Mouse (Mus musculus) embryonic facial prominence, embryonic 10.5 days (tissue): ENCODE measurements at regions not wholly inside any gene's neighbourhood (a gene's known extent, or its start where the extent isn't known, plus 50 kb on each side); places are given as distances from the start of the nearest gene placed in this dataset.
"Not testable (repeated sequence)": the region's sequence is repeated elsewhere in the genome, so short reads cannot be mapped to it uniquely, and the experiment has no call there.

ENCODE experiments used
- DNase-seq: peaks from one replicate; pipeline ENCODE4 v3.0.0-alpha.2; 2017; ENCODE audit warnings: low spot score
- H3K27ac ChIP-seq: fragments of 300-500 bp; sonication (generic); replicated peaks from 2 replicates; pipeline ENCODE4 v1.5.1; 2016; ENCODE audit warnings: mild to moderate bottlenecking
- H3K27me3 ChIP-seq: fragments of 300-500 bp; sonication (generic); replicated peaks from 2 replicates; pipeline ENCODE4 v1.6.1; 2016; ENCODE audit warnings: low read depth, mild to moderate bottlenecking; ENCODE audit not compliant: poor library complexity, severe bottlenecking
- H3K36me3 ChIP-seq: fragments of 300-500 bp; sonication (generic); replicated peaks from 2 replicates; pipeline ENCODE4 v1.6.1; 2016; ENCODE audit warnings: mild to moderate bottlenecking, moderate library complexity
- H3K4me1 ChIP-seq: fragments of 300-500 bp; sonication (generic); 2 replicates; pipeline ENCODE4 v1.6.1; 2016
- H3K4me3 ChIP-seq: fragments of 300-500 bp; sonication (generic); 2 replicates; pipeline ENCODE4 v1.5.1; 2016; ENCODE audit warnings: mild to moderate bottlenecking, moderate library complexity
- H3K9me3 ChIP-seq: fragments of 300-500 bp; sonication (generic); 2 replicates; pipeline ENCODE4 v1.6.1; 2016; ENCODE audit warnings: mild to moderate bottlenecking
- WGBS: fragments of 180-500 bp; shearing (Covaris S2); methylation state at CpG from one replicate; pipeline ENCODE4 v1.1.7; 2016; 5-methylcytosine and 5-hydroxymethylcytosine counted together

DNA sequence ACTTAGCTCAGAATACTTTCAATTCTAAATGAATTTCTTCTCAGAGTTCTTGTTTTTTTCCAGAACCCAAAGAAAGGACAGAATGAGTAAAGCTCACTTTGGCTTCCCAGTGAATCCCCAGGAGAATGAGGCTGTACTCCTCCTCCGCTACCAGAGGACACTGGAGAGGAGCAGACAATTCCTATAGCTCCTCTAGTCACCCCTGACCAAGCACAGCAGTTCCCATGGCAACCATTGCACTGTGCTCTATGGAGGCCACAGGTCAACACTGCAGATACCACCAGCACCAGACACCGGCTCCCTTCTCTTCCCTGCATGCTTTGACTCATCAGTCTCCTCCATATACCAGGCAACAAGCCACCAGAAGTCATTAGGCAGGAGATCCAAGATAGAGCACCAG lies 447.6 kb upstream of the Arid1b start:
- no peaks in the 10 kb centered on the region for H3K36me3 ChIP-seq
- H3K4me1 ChIP-seq: peaks cover 4% of the 10 kb centered on the region; the same call in 1 of the 2 replicates
- no peaks in the 10 kb centered on the region for H3K9me3 ChIP-seq
- H3K27me3 ChIP-seq: no peaks in the 10 kb centered on the region
- H3K27ac ChIP-seq: no peak overlapping the region
- no peak overlapping the region for H3K4me3 ChIP-seq
- 52% methylated on average over 2 of the region's 2 CpGs for WGBS
- DNase-seq: no peak

DNA sequence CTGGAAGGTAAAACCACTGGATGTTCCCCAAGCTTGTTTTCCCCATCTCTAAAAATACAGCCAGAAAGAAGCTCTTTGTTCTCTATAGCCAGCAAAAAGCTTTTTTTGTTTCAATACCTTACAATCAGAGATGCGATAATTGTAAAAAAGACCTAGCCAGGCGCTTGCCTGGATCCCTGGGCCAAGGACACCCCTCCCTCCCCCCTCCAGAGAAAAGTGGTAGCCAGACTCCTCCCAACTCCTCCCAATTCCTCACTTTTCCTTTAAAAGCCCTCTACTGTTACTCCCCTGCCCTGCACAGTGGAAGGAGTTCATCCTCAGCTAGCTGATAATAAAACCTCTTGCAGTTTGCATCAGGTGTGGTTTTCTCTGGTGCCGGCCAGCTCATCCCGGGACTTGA lies 441.1 kb upstream of the Arid1b start:
- H3K4me3 ChIP-seq, H3K27ac ChIP-seq, H3K27me3 ChIP-seq, H3K9me3 ChIP-seq, H3K36me3 ChIP-seq, H3K4me1 ChIP-seq, DNase-seq: not testable (repeated sequence)
- WGBS: 81% methylated on average over 4 of the region's 4 CpGs

DNA sequence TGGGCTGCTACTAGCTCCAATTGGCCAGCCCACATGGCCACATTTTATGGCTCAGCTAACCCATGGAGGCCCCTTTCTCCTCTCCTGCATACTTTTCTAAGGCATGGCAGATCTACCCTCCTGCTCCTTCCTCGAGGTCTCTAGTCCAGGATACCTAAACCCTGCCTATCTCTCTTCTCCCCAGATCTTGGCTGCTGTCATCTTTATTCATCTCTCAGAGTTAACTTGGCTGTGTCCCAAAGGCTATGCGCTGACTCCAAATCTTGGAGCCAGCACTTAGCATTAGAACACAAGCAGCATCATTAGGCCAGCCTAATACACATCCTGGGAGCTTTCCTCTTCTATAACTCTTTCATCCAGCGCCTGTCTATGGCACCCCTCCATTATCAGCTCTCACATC lies 430.5 kb upstream of the Arid1b start:
- Histone ChIP-seq H3K27ac (no peak overlapping the region), H3K27me3 (no peaks in the 10 kb centered on the region), H3K4me3 (no peak overlapping the region), H3K9me3 (no peaks in the 10 kb centered on the region), H3K4me1 (no peaks in the 10 kb centered on the region), H3K36me3 (no peaks in the 10 kb centered on the region)
- DNase-seq: no peak
- 83% methylated on average over 3 of the region's 3 CpGs for WGBS

DNA sequence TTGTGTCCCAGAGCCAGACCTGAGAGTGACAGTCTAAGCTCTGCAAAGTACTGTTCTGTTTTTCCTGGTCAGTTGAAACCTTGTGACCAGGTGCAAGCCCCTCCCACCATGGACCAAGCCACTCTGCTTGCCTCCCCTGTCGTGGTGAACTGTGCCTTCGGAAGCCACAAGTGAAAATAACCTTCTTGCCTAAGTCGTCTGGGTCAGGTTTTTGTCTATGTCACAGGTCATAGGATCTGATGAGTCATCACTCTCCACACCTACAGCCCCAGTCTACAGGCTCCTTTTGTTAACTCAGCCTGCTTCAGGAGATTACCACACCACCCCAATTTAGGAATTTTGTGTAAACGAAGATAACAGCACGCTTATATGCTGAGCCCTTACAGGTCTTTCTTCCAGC lies 417.2 kb upstream of the Arid1b start:
- H3K4me3 ChIP-seq: no peak overlapping the region
- WGBS: 66% methylated on average over 5 of the region's 5 CpGs
- no peaks in the 10 kb centered on the region for H3K27me3 ChIP-seq
- no peaks in the 10 kb centered on the region for H3K36me3 ChIP-seq
- DNase-seq: no peak
- no peak overlapping the region for H3K27ac ChIP-seq
- H3K9me3 ChIP-seq: no peaks in the 10 kb centered on the region
- H3K4me1 ChIP-seq: 0 out of 2 replicates have a peak, but pooled peaks cover 5% of the 10 kb centered on the region

DNA sequence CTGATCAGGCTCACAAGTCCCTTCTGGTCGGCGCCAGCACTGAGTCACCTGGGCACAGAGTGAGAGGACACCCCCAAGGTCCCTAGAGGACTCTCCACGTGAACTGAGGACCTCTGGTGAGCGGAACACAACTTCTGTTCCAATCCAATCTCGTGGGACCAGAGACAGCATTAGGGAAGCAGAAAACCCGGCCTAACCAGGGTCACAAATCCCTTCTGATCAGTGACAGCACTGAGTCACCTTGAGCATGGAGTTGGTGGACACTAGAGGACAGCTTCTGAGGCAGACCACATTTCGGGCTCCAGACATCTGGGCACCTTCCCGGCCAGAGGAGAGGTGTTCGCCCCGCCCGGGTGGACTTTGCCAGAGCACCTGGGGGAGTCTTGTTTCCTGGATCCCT lies 412.3 kb upstream of the Arid1b start:
- Histone ChIP-seq H3K27me3 (no peaks in the 10 kb centered on the region), H3K27ac (no peak overlapping the region), H3K4me3 (no peak overlapping the region), H3K9me3 (no peaks in the 10 kb centered on the region), H3K4me1 (no peaks in the 10 kb centered on the region), H3K36me3 (no peaks in the 10 kb centered on the region)
- whole genome bisulfite sequencing: 91% methylated on average over 11 of the region's 11 CpGs
- DNase-seq: no peak

DNA sequence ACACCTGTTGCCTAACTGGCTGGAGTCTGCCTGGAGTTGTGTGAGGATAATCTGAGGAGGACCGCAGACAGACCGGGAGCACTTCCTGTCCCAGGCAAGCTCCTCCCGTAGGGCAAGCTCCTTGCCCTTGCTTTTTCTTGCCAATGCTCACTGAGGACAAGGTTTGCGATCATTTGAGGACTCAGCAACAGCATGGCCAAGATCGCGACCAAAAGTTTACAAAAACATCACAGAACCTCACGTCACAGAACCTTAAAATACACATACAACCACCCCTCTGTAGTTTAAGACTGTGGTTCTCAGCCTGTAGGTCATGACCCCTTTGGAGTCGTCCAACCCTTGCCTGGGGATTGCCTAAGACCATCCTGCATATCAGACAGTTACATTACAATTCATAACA lies 383.7 kb upstream of the Arid1b start:
- peak; percentile 10 for DNase-seq
- H3K27ac ChIP-seq: no peak overlapping the region
- H3K9me3 ChIP-seq: no peaks in the 10 kb centered on the region
- no peaks in the 10 kb centered on the region for H3K27me3 ChIP-seq
- H3K4me1 ChIP-seq: peaks cover 5% of the 10 kb centered on the region
- H3K4me3 ChIP-seq: no peak overlapping the region
- WGBS: 76% methylated on average over 8 of the region's 8 CpGs
- H3K36me3 ChIP-seq: no peaks in the 10 kb centered on the region

DNA sequence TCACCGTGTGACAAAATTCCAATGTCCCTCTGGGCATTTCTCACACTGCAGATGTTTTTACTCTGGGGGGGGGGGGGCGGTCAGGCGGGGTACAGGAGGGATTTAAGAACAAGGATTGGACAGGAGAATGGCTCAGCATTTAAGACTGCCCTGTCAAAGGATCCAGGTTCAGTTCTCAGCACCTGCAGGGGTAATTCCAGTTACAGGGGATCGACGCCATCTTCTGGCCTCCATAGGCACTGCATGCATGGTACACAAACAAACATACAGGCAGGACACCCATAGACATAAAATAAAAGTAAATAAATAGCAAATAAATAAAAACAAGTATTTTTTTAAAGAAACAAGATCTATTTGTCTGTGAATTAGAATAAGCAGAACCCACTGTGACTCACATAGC lies 383.1 kb upstream of the Arid1b start:
- no peak overlapping the region for H3K4me3 ChIP-seq
- H3K36me3 ChIP-seq: no peaks in the 10 kb centered on the region
- H3K27me3 ChIP-seq: no peaks in the 10 kb centered on the region
- 83% methylated on average over 5 of the region's 5 CpGs for WGBS
- H3K4me1 ChIP-seq: peaks cover 5% of the 10 kb centered on the region
- H3K9me3 ChIP-seq: no peaks in the 10 kb centered on the region
- no peak overlapping the region for H3K27ac ChIP-seq
- no peak for DNase-seq

DNA sequence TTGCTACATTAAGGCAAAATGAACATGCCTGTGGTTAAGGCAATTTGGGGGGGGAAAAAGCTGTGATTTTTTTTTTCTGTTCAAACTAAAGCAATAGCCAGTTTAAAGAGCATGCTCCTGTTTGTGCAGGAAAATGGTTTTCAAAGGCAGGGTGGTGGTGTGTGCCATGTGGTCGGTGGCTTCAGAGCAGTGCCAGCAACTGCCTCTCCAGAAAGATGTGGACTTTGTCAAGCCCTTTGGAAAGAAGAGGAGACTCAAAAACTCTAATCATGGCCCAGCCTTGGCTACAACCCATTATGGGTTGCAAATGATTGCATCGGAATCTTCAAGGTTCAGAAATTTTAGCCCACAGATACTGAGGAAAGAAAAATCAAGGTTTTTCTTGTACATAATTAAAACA lies 382.4 kb upstream of the Arid1b start:
- Histone ChIP-seq H3K27me3 (no peaks in the 10 kb centered on the region), H3K27ac (no peak overlapping the region), H3K4me1 (peaks cover 5% of the 10 kb centered on the region), H3K9me3 (no peaks in the 10 kb centered on the region), H3K36me3 (no peaks in the 10 kb centered on the region), H3K4me3 (no peak overlapping the region)
- WGBS: 87% methylated on average over 2 of the region's 2 CpGs
- DNase-seq: no peak

DNA sequence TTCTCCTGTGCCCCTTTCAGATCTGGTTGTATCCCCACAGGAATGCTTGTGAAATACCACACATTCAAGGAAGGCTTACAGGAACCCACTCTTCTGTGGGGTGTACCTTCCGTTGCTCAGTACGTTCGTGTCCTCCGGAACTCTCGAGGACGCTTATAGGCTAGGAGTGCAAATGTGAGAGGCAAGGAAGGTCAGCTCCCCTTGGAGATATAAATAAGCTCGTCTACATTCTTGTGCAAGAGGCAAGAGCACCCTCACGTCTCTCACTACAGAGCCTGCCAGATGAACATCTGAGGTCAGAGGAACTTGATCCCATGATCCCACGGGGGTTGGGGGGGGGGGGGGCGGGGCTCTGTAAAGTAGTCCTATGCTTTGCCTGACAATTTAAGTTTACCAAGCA lies 382.0 kb upstream of the Arid1b start:
- H3K4me1 ChIP-seq: peaks cover 5% of the 10 kb centered on the region
- DNase-seq: no peak
- H3K4me3 ChIP-seq: no peak overlapping the region
- no peaks in the 10 kb centered on the region for H3K9me3 ChIP-seq
- 65% methylated on average over 10 of the region's 10 CpGs for WGBS
- H3K27ac ChIP-seq: no peak overlapping the region
- H3K36me3 ChIP-seq: no peaks in the 10 kb centered on the region
- H3K27me3 ChIP-seq: no peaks in the 10 kb centered on the region

DNA sequence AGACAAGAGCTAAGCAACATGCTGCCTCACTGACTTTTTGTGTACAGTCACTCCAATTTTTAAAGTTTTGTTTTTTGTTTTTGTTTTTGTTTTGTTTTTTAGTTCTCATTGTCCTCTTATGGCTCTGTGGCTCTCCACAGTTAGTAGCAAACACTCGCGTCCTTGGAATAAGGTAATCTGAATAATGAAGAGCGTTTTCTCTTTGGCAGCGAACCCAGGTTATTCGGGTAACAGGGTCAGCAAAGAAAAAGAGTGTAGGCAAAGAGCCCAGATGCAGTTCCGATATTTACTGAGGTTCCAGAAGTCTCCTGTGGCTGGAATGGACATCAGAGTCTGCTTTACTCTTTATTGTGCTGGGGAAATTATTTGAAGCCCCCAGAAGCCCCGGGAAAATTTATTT lies 381.4 kb upstream of the Arid1b start:
- Histone ChIP-seq H3K27ac (no peak overlapping the region), H3K36me3 (no peaks in the 10 kb centered on the region), H3K9me3 (no peaks in the 10 kb centered on the region), H3K4me3 (no peak overlapping the region), H3K4me1 (peaks cover 5% of the 10 kb centered on the region), H3K27me3 (no peaks in the 10 kb centered on the region)
- 91% methylated on average over 7 of the region's 7 CpGs for WGBS
- DNase-seq: no peak

DNA sequence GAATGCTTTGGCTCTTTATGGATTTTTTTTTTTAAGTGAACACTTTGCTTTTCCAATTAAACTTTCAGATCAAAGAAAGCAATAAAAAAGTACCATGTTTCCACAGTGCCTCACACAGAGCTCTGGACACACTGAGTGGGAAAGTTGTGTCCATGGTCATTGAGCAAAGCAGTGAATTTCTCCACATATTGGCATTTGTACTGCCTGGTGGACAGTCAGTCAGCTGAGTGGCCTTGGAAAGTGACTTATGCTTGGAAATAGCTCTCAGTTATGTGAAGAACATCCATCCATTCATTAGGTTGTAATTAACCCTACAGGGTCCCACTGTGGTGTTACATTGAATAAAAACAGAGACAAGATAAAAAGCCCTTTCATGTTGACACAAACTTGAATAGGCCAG lies 373.8 kb upstream of the Arid1b start:
- H3K4me1 ChIP-seq: no peaks in the 10 kb centered on the region
- no peaks in the 10 kb centered on the region for H3K36me3 ChIP-seq
- no peak for DNase-seq
- no peak overlapping the region for H3K4me3 ChIP-seq
- H3K27ac ChIP-seq: no peak overlapping the region
- H3K27me3 ChIP-seq: no peaks in the 10 kb centered on the region
- no peaks in the 10 kb centered on the region for H3K9me3 ChIP-seq

DNA sequence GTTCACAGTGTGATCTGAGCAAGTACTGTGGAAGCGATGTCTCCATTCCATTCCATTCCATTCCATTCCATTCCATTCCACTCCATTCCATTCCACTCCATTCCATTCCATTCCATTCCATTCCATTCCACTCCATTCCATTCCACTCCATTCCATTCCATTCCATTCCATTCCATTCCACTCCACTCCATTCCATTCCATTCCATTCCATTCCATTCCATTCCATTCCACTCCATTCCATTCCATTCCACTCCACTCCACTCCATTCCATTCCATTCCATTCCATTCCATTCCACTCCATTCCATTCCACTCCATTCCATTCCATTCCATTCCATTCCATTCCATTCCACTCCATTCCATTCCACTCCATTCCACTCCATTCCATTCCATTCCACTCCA lies 368.0 kb upstream of the Arid1b start:
- H3K9me3 ChIP-seq, H3K36me3 ChIP-seq, H3K4me3 ChIP-seq, H3K27me3 ChIP-seq, DNase-seq, H3K27ac ChIP-seq, H3K4me1 ChIP-seq: not testable (repeated sequence)
- 94% methylated on average over 1 of the region's 1 CpGs for WGBS

DNA sequence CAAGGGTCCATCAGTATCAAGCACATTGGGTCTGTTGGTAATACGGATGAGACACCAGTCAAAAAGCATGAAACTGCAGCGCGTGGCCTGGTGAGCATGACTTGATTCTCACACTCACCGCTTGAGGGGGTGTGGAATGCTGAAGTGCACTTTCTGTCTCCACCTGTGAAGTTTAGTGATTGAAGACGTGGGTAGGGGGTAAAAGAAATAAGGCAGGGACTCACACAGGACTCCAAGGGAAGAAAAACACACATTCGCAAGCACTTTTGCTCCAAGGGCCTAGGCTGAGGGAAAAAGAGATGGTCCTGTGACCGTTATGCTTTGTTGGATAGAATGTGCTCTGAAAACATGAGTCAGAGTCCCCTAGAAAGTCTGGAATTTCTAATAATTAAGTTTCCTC lies 366.6 kb upstream of the Arid1b start:
- H3K27me3 ChIP-seq: no peaks in the 10 kb centered on the region; the same call in 1 of the 2 replicates
- H3K9me3 ChIP-seq: no peaks in the 10 kb centered on the region
- WGBS: 87% methylated on average over 7 of the region's 7 CpGs
- no peak for DNase-seq
- H3K4me1 ChIP-seq: no peaks in the 10 kb centered on the region
- H3K4me3 ChIP-seq: no peak overlapping the region
- H3K27ac ChIP-seq: no peak overlapping the region
- no peaks in the 10 kb centered on the region for H3K36me3 ChIP-seq

DNA sequence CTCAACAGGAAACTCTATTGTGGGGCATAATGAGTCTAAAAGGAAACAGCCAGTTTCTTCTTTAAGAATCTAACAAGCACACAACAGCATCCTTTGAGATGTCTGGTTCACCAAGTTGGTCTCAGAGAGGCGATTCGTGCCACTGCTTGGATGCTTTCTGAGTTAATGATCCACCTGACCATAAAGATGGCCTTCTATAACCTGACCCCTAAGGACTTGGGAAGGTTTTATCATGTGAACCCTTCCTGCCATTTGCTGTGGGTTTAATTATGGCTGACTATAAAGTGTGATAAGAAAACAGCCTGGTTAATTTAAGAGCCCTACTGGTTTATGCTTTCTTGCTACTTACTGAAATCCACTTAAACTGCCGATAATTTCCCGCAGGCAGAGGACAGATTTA lies 363.0 kb upstream of the Arid1b start:
- Histone ChIP-seq H3K27me3 (no peaks in the 10 kb centered on the region; the same call in 1 of the 2 replicates), H3K9me3 (no peaks in the 10 kb centered on the region), H3K4me1 (no peaks in the 10 kb centered on the region), H3K36me3 (no peaks in the 10 kb centered on the region), H3K27ac (no peak overlapping the region), H3K4me3 (no peak overlapping the region)
- 95% methylated on average over 4 of the region's 4 CpGs for WGBS
- DNase-seq: no peak
